Mouse (Mus musculus): ENCODE measurements around the gene Zfp683.

DNA sequence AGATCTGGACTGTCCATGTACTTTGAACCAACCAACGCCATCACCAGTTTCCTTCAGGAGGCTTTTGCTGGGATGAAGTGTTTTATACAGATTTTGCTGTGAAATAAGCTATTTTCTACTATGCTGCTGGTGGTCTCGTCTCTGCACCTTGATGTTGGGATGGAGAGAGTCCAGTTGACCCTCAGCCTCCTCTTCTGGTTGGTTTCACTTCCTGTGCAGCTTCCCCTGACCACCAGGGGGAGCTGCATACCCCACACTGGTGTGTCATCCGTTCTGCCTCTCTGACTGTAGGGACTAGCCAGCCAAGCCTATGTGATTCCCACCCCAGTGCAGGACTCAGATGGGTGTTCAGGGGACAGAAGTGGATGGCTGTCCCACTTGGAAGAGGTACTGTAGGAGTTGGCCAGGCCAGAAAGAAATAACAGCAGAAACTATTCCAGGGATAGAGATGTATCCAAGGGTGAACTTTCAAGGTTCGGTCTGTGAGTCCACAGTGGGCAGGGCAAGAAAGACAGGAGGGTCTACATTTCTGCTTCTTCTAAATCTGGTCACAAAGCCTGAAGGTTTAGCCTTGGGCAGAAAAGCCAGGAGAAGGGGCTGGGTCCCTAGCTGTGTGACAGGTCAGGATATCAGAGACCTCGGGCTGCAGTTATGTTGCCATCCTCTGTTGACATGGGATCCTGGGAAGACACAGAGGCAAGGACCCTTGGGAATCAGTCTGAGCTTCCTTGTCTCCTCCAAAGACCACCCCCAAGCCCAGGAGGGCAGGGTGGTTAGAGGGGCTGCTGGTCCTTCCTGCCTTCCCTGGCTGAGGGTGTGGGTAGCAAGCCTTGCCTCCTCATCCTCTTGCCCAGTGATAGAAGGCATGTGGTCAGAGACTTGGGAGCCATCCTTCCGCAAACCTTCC, 39.0 kb downstream of the Zfp683 start:
- TF ChIP-seq FLI1 (IDR thresholded peaks at IDR 0.05; ENCODE audit: low read length), result no peak
- no peak for TF ChIP-seq GATA1 (IDR thresholded peaks at IDR 0.05; ENCODE audit: borderline replicate concordance, low read length)
